Comparison of ENCODE assay signal across 1 mouse cellular context in the genomic region with DNA sequence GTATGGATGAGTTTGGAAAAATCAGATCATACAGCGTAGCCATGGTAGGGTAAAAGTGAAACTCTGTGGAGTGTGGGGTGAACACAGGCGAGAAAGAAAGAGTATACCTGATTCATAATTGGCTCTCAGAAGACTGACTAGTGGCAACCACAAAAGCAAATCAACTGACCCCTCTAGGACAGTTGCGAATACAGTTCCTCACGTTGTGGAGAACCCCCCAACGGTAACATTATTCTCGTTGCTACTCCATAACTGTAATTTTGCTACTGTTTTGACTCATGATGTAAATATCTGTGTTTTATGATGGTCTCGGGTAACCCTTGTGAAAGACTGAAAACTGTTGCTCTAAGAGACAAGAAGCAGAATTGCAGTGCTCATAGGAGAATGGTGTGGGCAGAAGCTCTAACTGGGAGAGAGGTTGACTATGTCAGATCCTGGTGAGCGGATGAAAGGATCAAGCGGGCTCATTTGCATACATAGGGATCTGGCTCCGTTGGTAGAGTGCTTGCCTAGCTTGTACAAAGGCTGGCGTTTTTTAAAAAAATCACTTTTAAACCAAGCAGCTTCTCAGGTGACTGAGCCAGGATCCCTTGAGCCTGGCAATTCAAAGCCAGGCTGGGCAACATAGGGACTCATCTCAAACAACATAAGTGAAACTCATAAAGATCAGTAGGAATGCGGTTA.
TF ChIP-seq lines count a peak whose summit lies in the region.

No protein-coding gene starts in this region.

TF ChIP-seq in CH12.LX, 34 proteins besides CTCF, POLR2A, EP300 and RAD21:
- TF ChIP-seq IRF4 (IDR thresholded peaks at IDR 0.05; ENCODE audit: low read depth, low read length) (peak; percentile 92), MAZ (IDR thresholded peaks at IDR 0.05; ENCODE audit: low read depth, low read length) (no peak), POLR2AphosphoS2 (IDR thresholded peaks at IDR 0.05; ENCODE audit: low read depth, low read length) (no peak), CHD2 (IDR thresholded peaks at IDR 0.05; ENCODE audit: low read length) (no peak), JUND (conservative IDR thresholded peaks at IDR 0.05; ENCODE audit: low read depth, low read length) (peak; percentile 90), BHLHE40 (IDR thresholded peaks at IDR 0.05; ENCODE audit: low read depth, low read length) (peak; percentile 92), CHD1 (IDR thresholded peaks at IDR 0.05; ENCODE audit: low read depth, low read length) (no peak), ZC3H11A (IDR thresholded peaks at IDR 0.05; ENCODE audit: low read depth, low read length) (no peak), ETS1 (conservative IDR thresholded peaks at IDR 0.05; ENCODE audit: low read depth, low read length) (peak; percentile 70), MEF2A (IDR thresholded peaks at IDR 0.05; ENCODE audit: borderline replicate concordance, low read depth, low read length) (peak; percentile 64; the same call in 1 of the 2 replicates), USF1 (IDR thresholded peaks at IDR 0.05; ENCODE audit: low read depth, low read length) (no peak), SIN3A (IDR thresholded peaks at IDR 0.05; ENCODE audit: low read length) (no peak), RCOR1 (conservative IDR thresholded peaks at IDR 0.05; ENCODE audit: low read depth, low read length) (no peak), HCFC1 (IDR thresholded peaks at IDR 0.05; ENCODE audit: low read depth, low read length) (no peak), NRF1 (IDR thresholded peaks at IDR 0.05; ENCODE audit: low read depth, low read length) (no peak), MAX (IDR thresholded peaks at IDR 0.05; ENCODE audit: low read length) (no peak), UBTF (IDR thresholded peaks at IDR 0.05; ENCODE audit: low read depth, low read length) (no peak), JUN (IDR thresholded peaks at IDR 0.05; ENCODE audit: insufficient read depth, low read depth, low read length) (peak; percentile 62; the same call in 1 of the 2 replicates), ELF1 (IDR thresholded peaks at IDR 0.05; ENCODE audit: low read depth, low read length) (no peak), GABPA (IDR thresholded peaks at IDR 0.05; ENCODE audit: insufficient replicate concordance, low read depth, low read length) (no peak), SMC3 (IDR thresholded peaks at IDR 0.05; ENCODE audit: low read depth, low read length) (no peak), PAX5 (IDR thresholded peaks at IDR 0.05; ENCODE audit: low read length) (no peak), MXI1 (IDR thresholded peaks at IDR 0.05; ENCODE audit: low read depth, low read length) (no peak), ZNF384 (IDR thresholded peaks at IDR 0.05; ENCODE audit: low read depth, low read length) (peak; percentile 12; the same call in 1 of the 2 replicates), MYC (IDR thresholded peaks at IDR 0.05; ENCODE audit: low read depth, low read length) (no peak)
